Mouse (Mus musculus) lung, postnatal 0 days (tissue): ENCODE results near the gene Pafah1b1.

Experiments used
- CTCF ChIP-seq: IDR thresholded peaks from 2 replicates; pipeline ENCODE4 v1.5.1; 2016; ENCODE audit warnings: antibody characterized with exemption, mild to moderate bottlenecking
- EP300 ChIP-seq: IDR thresholded peaks from 2 replicates; pipeline ENCODE4 v1.6.1; 2016; ENCODE audit warnings: antibody characterized with exemption, mild to moderate bottlenecking, control low read depth

- TF ChIP-seq EP300, result no peak
- TF ChIP-seq CTCF, result no peak
Observed at GRCm38 (mm10) chr11:74670151-74670550, 54.3 kb downstream of the Pafah1b1 start.
